Mouse (Mus musculus): ENCODE measurements at regions not wholly inside any gene's neighbourhood (a gene's known extent, or its start where the extent isn't known, plus 50 kb on each side); places are given as distances from the start of the nearest gene placed in this dataset.

DNA sequence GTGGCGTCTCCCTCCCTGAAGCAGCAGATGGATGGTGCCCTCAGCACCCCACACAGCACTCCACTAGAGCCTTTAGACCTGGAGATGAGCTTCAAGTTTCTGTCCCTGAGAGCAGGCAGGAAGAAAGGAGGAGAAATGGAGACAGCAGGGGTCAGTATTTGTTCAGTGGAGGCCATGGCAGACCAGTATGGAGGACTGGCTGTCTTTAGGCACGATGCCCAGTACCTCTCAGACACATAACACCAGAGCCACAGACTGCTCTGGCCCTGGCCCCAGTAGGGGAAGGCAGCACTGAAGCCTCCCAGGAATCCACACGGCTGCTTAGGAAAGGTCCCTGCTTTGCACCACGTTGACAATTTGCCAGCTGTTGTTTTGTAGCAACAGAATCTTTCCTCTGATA lies 136.0 kb downstream of the Irx5 start:
- TF ChIP-seq POLR2A (IDR thresholded peaks at IDR 0.05; ENCODE audit: borderline replicate concordance, insufficient read depth, low read length) = no peak
- no peak for TF ChIP-seq CTCF (IDR thresholded peaks at IDR 0.05; ENCODE audit: borderline replicate concordance, insufficient read depth, low read depth, low read length)
- Histone ChIP-seq H3K4me3 (replicated peaks; ENCODE audit: insufficient read depth, low read depth, low read length) (no peak overlapping the region), H3K27me3 (ENCODE audit: control insufficient read depth, insufficient read depth, low read length) (no peaks in the 10 kb centered on the region), H3K27ac (ENCODE audit: insufficient read depth, low read length) (no peak overlapping the region), H3K4me1 (ENCODE audit: control insufficient read depth, insufficient read depth, low read length) (no peaks in the 10 kb centered on the region; the same call in 1 of the 2 replicates)
- 19% methylated on average over 4 of the region's 4 CpGs for WGBS
- peak in 1 of 2 experiments; percentile 11 for DNase-seq

DNA sequence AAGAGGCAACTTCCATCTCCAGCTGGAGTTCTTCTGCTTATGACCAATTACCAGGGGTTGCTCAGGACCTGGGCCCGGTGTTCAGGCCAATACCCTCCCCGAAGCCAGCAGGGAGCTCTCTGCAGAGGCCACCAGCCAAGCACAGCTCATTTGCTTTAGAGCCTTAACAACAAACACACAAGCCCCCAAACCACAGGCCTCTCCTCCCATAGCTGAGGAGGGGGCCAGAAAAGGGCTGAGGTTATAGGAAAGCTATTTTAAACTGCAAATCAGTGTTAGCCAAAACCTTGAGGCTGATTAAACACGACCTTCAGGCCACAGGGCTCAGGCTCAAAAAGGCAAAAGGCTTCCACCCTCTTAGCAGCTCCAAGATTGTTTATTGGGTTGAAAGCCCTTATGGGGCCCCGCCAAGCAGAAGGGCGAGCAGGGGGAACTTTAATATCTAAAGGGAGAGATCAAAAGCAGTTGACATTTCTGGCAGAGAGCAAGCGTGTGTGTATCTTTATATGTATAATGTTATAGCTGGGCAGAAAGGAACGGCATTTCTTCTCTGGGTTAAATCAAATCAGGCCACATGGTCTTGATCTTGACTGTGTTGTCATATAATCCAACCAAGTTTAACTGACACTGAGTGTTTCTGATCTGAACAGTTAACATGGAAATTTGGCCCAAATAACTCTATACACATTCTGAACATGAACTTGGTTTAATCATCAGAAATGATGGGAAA lies 148.3 kb downstream of the Irx5 start:
- no peaks in the 10 kb centered on the region for H3K4me1 ChIP-seq (ENCODE audit: control insufficient read depth, insufficient read depth, low read length)
- TF ChIP-seq POLR2A (IDR thresholded peaks at IDR 0.05; ENCODE audit: borderline replicate concordance, insufficient read depth, low read length) (no peak), CTCF (IDR thresholded peaks at IDR 0.05; ENCODE audit: borderline replicate concordance, insufficient read depth, low read depth, low read length) (no peak)
- WGBS = 42% methylated on average over 7 of the region's 7 CpGs

DNA sequence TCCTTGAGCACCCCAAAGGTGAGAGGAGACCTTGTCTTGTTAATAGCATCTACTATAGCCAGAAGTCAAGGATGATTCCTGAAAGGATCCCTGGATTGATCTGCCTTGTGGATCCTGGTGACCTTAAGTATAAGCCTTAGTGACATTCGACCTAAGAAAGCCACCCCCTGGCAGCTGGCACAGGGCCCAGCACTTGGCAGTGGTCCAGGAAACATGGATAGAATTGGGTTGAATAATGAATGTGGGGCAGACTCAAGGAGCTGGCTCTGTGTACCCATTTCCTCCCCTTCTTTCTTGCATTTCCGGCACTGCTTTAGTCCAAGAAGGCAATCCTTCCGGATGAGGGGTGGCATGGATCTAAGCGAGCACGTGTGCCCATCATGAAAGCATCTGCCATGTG lies 149.0 kb downstream of the Irx5 start:
- TF ChIP-seq POLR2A (IDR thresholded peaks at IDR 0.05; ENCODE audit: borderline replicate concordance, insufficient read depth, low read length) = no peak
- no peak for TF ChIP-seq CTCF (IDR thresholded peaks at IDR 0.05; ENCODE audit: borderline replicate concordance, insufficient read depth, low read depth, low read length)
- peak in 1 of 2 experiments; percentile 8 for DNase-seq
- 12% methylated on average over 5 of the region's 5 CpGs for WGBS

More for the DNA sequence above, 148.3 kb downstream of the Irx5 start:
- Histone ChIP-seq H3K4me3 (replicated peaks; ENCODE audit: insufficient read depth, low read depth, low read length) (no peak overlapping the region), H3K27ac (ENCODE audit: insufficient read depth, low read length) (no peak overlapping the region), H3K27me3 (ENCODE audit: control insufficient read depth, insufficient read depth, low read length) (no peaks in the 10 kb centered on the region; the same call in 1 of the 2 replicates)
- no peak for DNase-seq

DNA sequence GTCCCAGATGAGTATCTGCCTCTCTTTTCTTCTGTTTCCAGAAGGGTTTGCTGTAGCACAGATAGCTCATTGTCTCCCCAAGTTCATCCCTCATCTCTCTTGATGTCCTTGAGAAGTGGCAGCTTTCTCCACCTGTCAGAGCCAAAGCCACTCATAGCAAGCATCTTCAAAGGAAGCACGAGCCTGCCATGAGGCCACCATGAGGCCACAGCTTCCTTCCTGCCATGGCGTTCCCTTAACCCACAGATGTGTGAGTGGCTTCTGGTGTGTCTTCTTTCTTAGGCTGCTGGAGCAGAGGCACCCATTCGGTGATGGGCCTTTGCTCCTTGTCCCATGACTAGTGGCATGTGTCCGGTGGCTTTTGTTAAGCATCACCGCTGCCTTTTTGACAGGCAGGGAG lies 149.5 kb downstream of the Irx5 start:
- H3K27me3 ChIP-seq (ENCODE audit: control insufficient read depth, insufficient read depth, low read length) = no peaks in the 10 kb centered on the region; the same call in 1 of the 2 replicates
- WGBS = 86% methylated on average over 5 of the region's 5 CpGs
- no peak overlapping the region for H3K27ac ChIP-seq (ENCODE audit: insufficient read depth, low read length)
- no peak for DNase-seq
- H3K4me1 ChIP-seq (ENCODE audit: control insufficient read depth, insufficient read depth, low read length) = no peaks in the 10 kb centered on the region
- H3K4me3 ChIP-seq (replicated peaks; ENCODE audit: insufficient read depth, low read depth, low read length) = no peak overlapping the region
- TF ChIP-seq POLR2A (IDR thresholded peaks at IDR 0.05; ENCODE audit: borderline replicate concordance, insufficient read depth, low read length) (no peak), CTCF (IDR thresholded peaks at IDR 0.05; ENCODE audit: borderline replicate concordance, insufficient read depth, low read depth, low read length) (no peak)

More for the DNA sequence above, 149.0 kb downstream of the Irx5 start:
- Histone ChIP-seq H3K27me3 (ENCODE audit: control insufficient read depth, insufficient read depth, low read length) (no peaks in the 10 kb centered on the region; the same call in 1 of the 2 replicates), H3K4me3 (replicated peaks; ENCODE audit: insufficient read depth, low read depth, low read length) (no peak overlapping the region), H3K4me1 (ENCODE audit: control insufficient read depth, insufficient read depth, low read length) (no peaks in the 10 kb centered on the region), H3K27ac (ENCODE audit: insufficient read depth, low read length) (no peak overlapping the region)

DNA sequence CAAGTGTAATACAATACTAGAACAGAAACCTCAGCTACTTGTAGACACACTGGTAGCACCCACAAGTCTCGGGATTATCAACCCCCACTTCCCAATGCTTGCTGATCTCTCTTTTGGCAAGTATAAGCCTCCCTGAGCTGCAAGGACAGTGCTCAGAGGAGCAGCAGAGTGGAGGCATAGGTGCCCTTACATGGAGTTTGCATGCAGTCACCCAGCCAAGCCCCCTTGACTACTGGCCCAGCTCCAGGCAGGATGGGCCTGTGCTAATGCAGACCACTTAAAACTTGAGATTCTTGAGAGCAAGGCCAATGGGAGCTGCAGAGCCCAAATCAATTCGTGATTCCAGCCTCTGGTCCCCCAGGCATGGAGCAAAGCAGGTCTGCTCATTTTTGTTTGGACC lies 158.0 kb downstream of the Irx5 start:
- Histone ChIP-seq H3K4me1 (ENCODE audit: control insufficient read depth, insufficient read depth, low read length) (no peaks in the 10 kb centered on the region), H3K27ac (ENCODE audit: insufficient read depth, low read length) (no peak overlapping the region), H3K4me3 (replicated peaks; ENCODE audit: insufficient read depth, low read depth, low read length) (no peak overlapping the region), H3K27me3 (ENCODE audit: control insufficient read depth, insufficient read depth, low read length) (no peaks in the 10 kb centered on the region)
- no peak for DNase-seq
- TF ChIP-seq POLR2A (IDR thresholded peaks at IDR 0.05; ENCODE audit: borderline replicate concordance, insufficient read depth, low read length) = no peak
- no peak for TF ChIP-seq CTCF (IDR thresholded peaks at IDR 0.05; ENCODE audit: borderline replicate concordance, insufficient read depth, low read depth, low read length)
- WGBS = 63% methylated on average over 2 of the region's 2 CpGs

DNA sequence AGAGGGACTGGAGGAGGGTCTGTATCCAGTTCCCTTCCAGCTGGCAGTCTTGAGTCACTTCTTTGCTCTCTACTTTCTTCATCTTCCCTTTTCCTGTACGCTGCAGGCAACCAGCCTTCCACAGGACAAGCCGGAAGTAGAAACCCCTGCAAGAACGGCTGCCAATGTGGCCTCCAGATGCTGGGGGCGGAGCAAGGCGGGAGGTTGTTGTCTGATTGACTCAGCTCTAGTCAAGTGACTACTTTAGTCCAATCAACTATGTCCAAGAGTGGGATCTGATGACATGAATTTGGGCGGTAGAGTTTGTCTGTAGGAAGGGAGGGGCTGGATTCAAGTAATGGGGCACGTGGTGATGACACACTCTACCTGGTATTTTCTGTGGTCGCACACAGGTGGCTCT lies 156.1 kb upstream of the Irx6 start:
- DNase-seq = no peak
- Histone ChIP-seq H3K27ac (ENCODE audit: insufficient read depth, low read length) (no peak overlapping the region), H3K4me1 (ENCODE audit: control insufficient read depth, insufficient read depth, low read length) (no peaks in the 10 kb centered on the region), H3K27me3 (ENCODE audit: control insufficient read depth, insufficient read depth, low read length) (no peaks in the 10 kb centered on the region), H3K4me3 (replicated peaks; ENCODE audit: insufficient read depth, low read depth, low read length) (no peak overlapping the region)
- 73% methylated on average over 8 of the region's 8 CpGs for WGBS
- TF ChIP-seq POLR2A (IDR thresholded peaks at IDR 0.05; ENCODE audit: borderline replicate concordance, insufficient read depth, low read length) (no peak), CTCF (IDR thresholded peaks at IDR 0.05; ENCODE audit: borderline replicate concordance, insufficient read depth, low read depth, low read length) (no peak)

DNA sequence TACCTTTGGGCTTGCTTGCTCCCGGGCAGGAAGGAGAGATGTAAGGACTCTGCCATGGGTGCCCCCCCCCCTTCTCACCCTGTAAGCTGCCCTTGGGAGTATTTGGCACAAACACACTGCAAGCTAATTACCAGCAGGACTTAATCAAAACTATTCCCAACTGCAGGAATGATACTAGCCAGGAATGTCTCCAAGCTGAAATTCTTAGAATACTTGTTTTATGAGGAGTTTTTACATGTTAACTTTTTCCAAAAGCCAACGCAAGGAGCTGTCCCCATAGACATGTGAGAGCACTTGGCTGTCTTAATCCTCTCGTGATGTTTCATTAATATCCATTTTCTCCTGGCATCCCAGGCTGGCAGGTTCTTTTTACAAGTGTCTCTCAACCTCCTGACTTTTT lies 155.6 kb upstream of the Irx6 start:
- 80% methylated on average over 3 of the region's 3 CpGs for WGBS
- Histone ChIP-seq H3K4me1 (ENCODE audit: control insufficient read depth, insufficient read depth, low read length) (no peaks in the 10 kb centered on the region), H3K27me3 (ENCODE audit: control insufficient read depth, insufficient read depth, low read length) (no peaks in the 10 kb centered on the region), H3K4me3 (replicated peaks; ENCODE audit: insufficient read depth, low read depth, low read length) (no peak overlapping the region), H3K27ac (ENCODE audit: insufficient read depth, low read length) (no peak overlapping the region)
- no peak for DNase-seq
- TF ChIP-seq POLR2A (IDR thresholded peaks at IDR 0.05; ENCODE audit: borderline replicate concordance, insufficient read depth, low read length) (no peak), CTCF (IDR thresholded peaks at IDR 0.05; ENCODE audit: borderline replicate concordance, insufficient read depth, low read depth, low read length) (no peak)

DNA sequence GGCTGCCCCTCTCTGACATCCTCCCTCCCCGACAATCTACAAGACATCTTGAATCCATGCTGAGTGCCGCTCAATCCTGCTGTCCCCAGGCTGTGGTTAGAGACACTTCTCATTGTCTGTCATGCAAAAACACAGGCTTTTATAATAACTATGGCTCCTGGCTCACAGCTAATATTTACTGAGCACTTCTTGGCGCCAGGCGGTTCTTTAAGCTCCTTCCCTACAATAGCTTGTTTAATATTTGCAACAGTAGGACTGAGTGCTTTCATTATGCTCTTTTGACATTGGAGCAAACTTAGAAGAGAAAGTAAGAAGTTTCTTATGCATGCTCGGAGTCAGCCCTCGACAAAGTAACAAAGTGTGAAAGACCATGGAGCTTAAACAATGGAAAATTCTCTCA lies 151.6 kb upstream of the Irx6 start:
- Histone ChIP-seq H3K4me1 (ENCODE audit: control insufficient read depth, insufficient read depth, low read length) (no peaks in the 10 kb centered on the region), H3K4me3 (replicated peaks; ENCODE audit: insufficient read depth, low read depth, low read length) (no peak overlapping the region), H3K27ac (ENCODE audit: insufficient read depth, low read length) (no peak overlapping the region), H3K27me3 (ENCODE audit: control insufficient read depth, insufficient read depth, low read length) (no peaks in the 10 kb centered on the region)
- DNase-seq = no peak
- TF ChIP-seq CTCF (IDR thresholded peaks at IDR 0.05; ENCODE audit: borderline replicate concordance, insufficient read depth, low read depth, low read length) = no peak
- no peak for TF ChIP-seq POLR2A (IDR thresholded peaks at IDR 0.05; ENCODE audit: borderline replicate concordance, insufficient read depth, low read length)
- 55% methylated on average over 6 of the region's 6 CpGs for WGBS
